Mouse (Mus musculus): ENCODE data around the gene Utp15. TPM values are rescaled to one million over a fixed set of nuclear protein-coding genes. Genes with fewer than 3 reads are reported as not detected.

The Utp15 gene
- total and polyA plus RNA-seq, 3 experiments, result 40.3 to 60.8 TPM; not detected in 1

GRCm38 (mm10) chr13:98210137-98210536 lies 52.7 kb downstream of the Utp15 start:
- no peaks in the 10 kb centered on the region for H3K79me2 ChIP-seq (ENCODE audit: control insufficient read depth, insufficient read depth, low read length, poor library complexity)
- H3K27ac ChIP-seq (ENCODE audit: control insufficient read depth, low read depth, low read length), result no peak overlapping the region
- no peak for TF ChIP-seq SIN3A (IDR thresholded peaks at IDR 0.05; ENCODE audit: low read length)
- TF ChIP-seq MAZ (IDR thresholded peaks at IDR 0.05; ENCODE audit: low read depth, low read length), result no peak
- no peak for TF ChIP-seq ELF1 (IDR thresholded peaks at IDR 0.05; ENCODE audit: low read depth, low read length)
- TF ChIP-seq E2F4 (IDR thresholded peaks at IDR 0.05; ENCODE audit: borderline replicate concordance, low read depth, low read length), result no peak
- no peak for TF ChIP-seq POLR2AphosphoS2 (IDR thresholded peaks at IDR 0.05; ENCODE audit: low read length)
- TF ChIP-seq USF1 (IDR thresholded peaks at IDR 0.05; ENCODE audit: low read depth, low read length), result no peak
- TF ChIP-seq MAX (IDR thresholded peaks at IDR 0.05; ENCODE audit: low read length), result no peak
- no peak for TF ChIP-seq POLR2A (IDR thresholded peaks at IDR 0.05; ENCODE audit: control insufficient read depth in 1 of 2, insufficient read depth in 1 of 2, low read depth in 1 of 2, low read length in 2 of 2, poor library complexity in 1 of 2)
- TF ChIP-seq POLR2AphosphoS5 (IDR thresholded peaks at IDR 0.05; ENCODE audit: borderline replicate concordance, low read depth, low read length), result no peak
- no peak for TF ChIP-seq MAFK (IDR thresholded peaks at IDR 0.05; ENCODE audit: borderline replicate concordance, low read depth, low read length)
- no peak for TF ChIP-seq SMC3 (IDR thresholded peaks at IDR 0.05; ENCODE audit: low read depth, low read length)
- TF ChIP-seq ZMIZ1 (IDR thresholded peaks at IDR 0.05; ENCODE audit: low read depth, low read length), result no peak
- TF ChIP-seq NELFE (IDR thresholded peaks at IDR 0.05; ENCODE audit: low read depth, low read length), result no peak
- TF ChIP-seq TAL1 (IDR thresholded peaks at IDR 0.05; ENCODE audit: low read length), result no peak
- TF ChIP-seq CHD2 (IDR thresholded peaks at IDR 0.05; ENCODE audit: low read length), result no peak
- no peak for TF ChIP-seq KAT2A (conservative IDR thresholded peaks at IDR 0.05; ENCODE audit: low read depth, low read length)
- TF ChIP-seq RAD21 (IDR thresholded peaks at IDR 0.05; ENCODE audit: low read depth, low read length), result no peak
- no peak for TF ChIP-seq MEF2A (IDR thresholded peaks at IDR 0.05; ENCODE audit: extremely low read depth, insufficient replicate concordance, low read depth, low read length, poor library complexity, severe bottlenecking)
- no peak for TF ChIP-seq ZC3H11A (IDR thresholded peaks at IDR 0.05; ENCODE audit: low read depth, low read length)
- no peak for TF ChIP-seq EP300 (IDR thresholded peaks at IDR 0.05; ENCODE audit: low read depth in 1 of 2, low read length in 2 of 2)
- no peak overlapping the region for H3K9ac ChIP-seq (ENCODE audit: control insufficient read depth, low read depth, low read length, poor library complexity, severe bottlenecking)
- H3K27me3 ChIP-seq (ENCODE audit: control insufficient read depth in 1 of 2, insufficient read depth in 2 of 2, low read length in 2 of 2), result no peaks in the 10 kb centered on the region; a peak in 1 of 4 replicates
- no peak overlapping the region for H3K4me3 ChIP-seq (ENCODE audit: control insufficient read depth in 1 of 2, insufficient read depth in 1 of 2, low read depth in 2 of 2, low read length in 2 of 2)
- no peaks in the 10 kb centered on the region for H3K9me3 ChIP-seq (replicated peaks; ENCODE audit: insufficient read depth, low read length)
- H3K4me1 ChIP-seq (ENCODE audit: control insufficient read depth in 1 of 2, insufficient read depth in 2 of 2, low read length in 2 of 2), result no peaks in the 10 kb centered on the region
- no peaks in the 10 kb centered on the region for H3K36me3 ChIP-seq (ENCODE audit: control insufficient read depth in 1 of 2, insufficient read depth in 2 of 2, low read length in 2 of 2)
- no peak for DNase-seq (ENCODE audit: low read depth, low spot score)

- Histone ChIP-seq H3K9me3 (replicated peaks; ENCODE audit: insufficient read depth, low read length) (no peaks in the 10 kb centered on the region), H3K36me3 (ENCODE audit: control insufficient read depth in 1 of 2, insufficient read depth in 2 of 2, low read length in 2 of 2) (no peaks in the 10 kb centered on the region), H3K4me1 (ENCODE audit: control insufficient read depth in 1 of 2, insufficient read depth in 2 of 2, low read length in 2 of 2) (no peaks in the 10 kb centered on the region), H3K27ac (ENCODE audit: control insufficient read depth, low read depth, low read length) (no peak overlapping the region), H3K79me2 (ENCODE audit: control insufficient read depth, insufficient read depth, low read length, poor library complexity) (no peaks in the 10 kb centered on the region), H3K9ac (ENCODE audit: control insufficient read depth, low read depth, low read length, poor library complexity, severe bottlenecking) (no peak overlapping the region), H3K27me3 (ENCODE audit: control insufficient read depth in 1 of 2, insufficient read depth in 2 of 2, low read length in 2 of 2) (no peaks in the 10 kb centered on the region; a peak in 1 of 4 replicates), H3K4me3 (ENCODE audit: control insufficient read depth in 1 of 2, insufficient read depth in 1 of 2, low read depth in 2 of 2, low read length in 2 of 2) (no peak overlapping the region)
- no peak for DNase-seq (ENCODE audit: low read depth, low spot score)
- TF ChIP-seq BHLHE40 (IDR thresholded peaks at IDR 0.05; ENCODE audit: borderline replicate concordance, low read depth, low read length), result no peak
- TF ChIP-seq NRF1 (IDR thresholded peaks at IDR 0.05; ENCODE audit: insufficient read depth, low read depth, low read length, poor library complexity, severe bottlenecking), result no peak
- 0 out of 2 replicates have a peak, but pooled peaks have one; percentile 7 for TF ChIP-seq SMC3 (IDR thresholded peaks at IDR 0.05; ENCODE audit: low read depth, low read length)
Observed at GRCm38 (mm10) chr13:98208842-98209241, 54.0 kb downstream of the Utp15 start.

All from MEL (cell line).